Mouse (Mus musculus) limb, embryonic 10.5 days (tissue): Measurements from ENCODE around the gene Ocrl. TPM values are rescaled to one million over a fixed set of nuclear protein-coding genes. Genes with fewer than 3 reads are reported as not detected.

Experiments used
- DNase-seq: peaks from one replicate; pipeline ENCODE4 v3.0.0-alpha.2; 2017; ENCODE audit warnings: low spot score
- H3K27ac ChIP-seq: fragments of 300-500 bp; sonication (generic); 2 replicates; pipeline ENCODE4 v1.5.1; 2016; ENCODE audit warnings: mild to moderate bottlenecking
- H3K27me3 ChIP-seq: fragments of 300-500 bp; sonication (generic); 2 replicates; pipeline ENCODE4 v1.6.1; 2016; ENCODE audit warnings: low read depth, mild to moderate bottlenecking; ENCODE audit not compliant: poor library complexity, severe bottlenecking
- H3K36me3 ChIP-seq: fragments of 300-500 bp; sonication (generic); 2 replicates; pipeline ENCODE4 v1.6.1; 2016; ENCODE audit warnings: mild to moderate bottlenecking, moderate library complexity
- H3K4me1 ChIP-seq: fragments of 300-500 bp; sonication (generic); 2 replicates; pipeline ENCODE4 v1.6.1; 2016
- H3K4me3 ChIP-seq: fragments of 300-500 bp; sonication (generic); 2 replicates; pipeline ENCODE4 v1.5.1; 2016; ENCODE audit warnings: mild to moderate bottlenecking, moderate library complexity
- H3K9me3 ChIP-seq: fragments of 300-500 bp; sonication (generic); replicated peaks from 2 replicates; pipeline ENCODE4 v1.6.1; 2016; ENCODE audit warnings: mild to moderate bottlenecking
- WGBS: fragments of 180-500 bp; shearing (Covaris S2); methylation state at CpG from one replicate; pipeline ENCODE4 v1.1.7; 2016; 5-methylcytosine and 5-hydroxymethylcytosine counted together
- polyA plus RNA-seq: library from polyadenylated mRNA; unstranded; fragments of >200 nt; fragmentation: Nextera tagmentation; extraction: Ambion mirVana; gene quantifications from 2 replicates; pipeline ENCODE4 v1.2.1, GENCODE M21; 2016

The Ocrl gene
- polyA plus RNA-seq, 1 experiment from 2014 or later = 17.9 TPM

DNA sequence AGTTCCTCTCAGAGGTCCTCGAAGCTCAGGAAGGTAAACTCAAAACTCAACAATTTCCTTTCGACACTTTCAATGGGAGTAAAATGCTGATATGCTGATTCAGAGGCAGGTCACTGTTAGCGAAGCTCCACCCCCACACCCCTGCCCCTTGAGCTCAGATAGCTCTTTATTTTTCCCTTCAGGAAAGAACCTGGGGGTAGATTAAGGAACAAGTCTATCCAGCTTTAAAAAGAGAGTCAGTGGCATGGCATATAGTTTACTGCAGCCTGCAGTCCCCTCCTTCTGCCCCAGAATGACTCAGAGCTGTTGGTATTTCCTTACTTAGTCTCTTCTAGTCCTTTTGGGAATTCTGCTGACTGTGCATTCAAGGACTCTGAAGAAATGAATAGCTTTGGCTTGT is 18.3 kb downstream of the Ocrl start:
- WGBS = 81% methylated on average over 3 of the region's 3 CpGs
- Histone ChIP-seq H3K4me3 (no peak overlapping the region), H3K36me3 (peaks cover 23% of the 10 kb centered on the region; the same call in 1 of the 2 replicates), H3K9me3 (no peaks in the 10 kb centered on the region), H3K27ac (no peak overlapping the region), H3K4me1 (no peaks in the 10 kb centered on the region), H3K27me3 (no peaks in the 10 kb centered on the region)
- DNase-seq = no peak

GRCm38 (mm10) chrX:47934352-47934751 is 22.2 kb downstream of the Ocrl start:
- Histone ChIP-seq H3K36me3 (peaks cover 27% of the 10 kb centered on the region; the same call in 1 of the 2 replicates), H3K27me3 (no peaks in the 10 kb centered on the region), H3K4me1 (no peaks in the 10 kb centered on the region), H3K9me3 (no peaks in the 10 kb centered on the region), H3K4me3 (no peak overlapping the region), H3K27ac (no peak overlapping the region)
- no peak for DNase-seq
- 89% methylated on average over 11 of the region's 11 CpGs for WGBS

DNA sequence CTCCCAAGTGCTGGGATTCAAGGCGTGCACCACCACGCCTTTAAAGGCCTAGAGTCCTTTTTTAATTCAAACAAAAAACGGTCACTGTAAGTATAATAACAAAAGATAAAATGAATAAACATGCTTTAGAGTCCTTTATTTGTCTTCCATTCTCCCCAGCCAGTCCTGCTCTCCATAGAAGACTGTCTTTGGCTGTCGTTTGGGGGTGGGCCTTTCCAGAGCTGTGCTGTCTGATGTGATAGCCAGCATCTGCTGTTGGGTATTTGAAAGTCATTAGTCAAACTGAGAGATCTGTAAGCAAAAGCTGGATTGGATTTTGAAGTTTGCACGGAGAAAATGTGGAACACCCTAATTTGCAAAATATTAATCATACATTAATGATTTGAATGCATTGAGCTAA is 24.7 kb downstream of the Ocrl start:
- Histone ChIP-seq H3K36me3 (peaks cover 13% of the 10 kb centered on the region; the same call in 1 of the 2 replicates), H3K4me3 (no peak overlapping the region), H3K9me3 (no peaks in the 10 kb centered on the region)

DNA sequence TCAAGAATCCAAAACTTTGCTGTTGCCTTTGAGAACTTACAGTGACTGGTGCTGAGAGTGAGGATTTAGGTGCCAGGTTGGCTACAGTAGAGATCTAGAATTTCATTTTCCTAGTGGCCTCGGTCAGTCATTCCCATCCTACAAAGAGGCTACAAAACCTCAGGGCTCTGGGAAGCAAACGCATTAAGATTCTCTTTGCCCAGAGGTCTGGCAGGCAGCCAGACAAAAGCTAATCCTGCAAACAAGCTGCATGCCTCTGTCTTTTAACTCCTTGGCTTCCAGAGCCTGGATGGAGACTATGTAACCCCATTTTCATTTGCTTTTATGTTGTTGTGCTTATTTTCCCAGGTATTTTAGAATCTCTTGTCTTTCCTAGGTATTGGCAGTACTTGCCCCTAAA is 25.6 kb downstream of the Ocrl start:
- H3K36me3 ChIP-seq = peaks cover 12% of the 10 kb centered on the region; the same call in 1 of the 2 replicates
- no peaks in the 10 kb centered on the region for H3K27me3 ChIP-seq
- H3K27ac ChIP-seq = no peak overlapping the region
- no peaks in the 10 kb centered on the region for H3K4me1 ChIP-seq
- no peak overlapping the region for H3K4me3 ChIP-seq
- WGBS = 62% methylated on average over 2 of the region's 2 CpGs
- DNase-seq = no peak
- H3K9me3 ChIP-seq = no peaks in the 10 kb centered on the region

More for the DNA sequence above, 24.7 kb downstream of the Ocrl start:
- no peak overlapping the region for H3K27ac ChIP-seq
- WGBS = 86% methylated on average over 5 of the region's 5 CpGs
- DNase-seq = no peak
- H3K27me3 ChIP-seq = no peaks in the 10 kb centered on the region
- H3K4me1 ChIP-seq = no peaks in the 10 kb centered on the region

GRCm38 (mm10) chrX:47949729-47950128 is 37.5 kb downstream of the Ocrl start:
- Histone ChIP-seq H3K4me3 (no peak overlapping the region), H3K27me3 (no peaks in the 10 kb centered on the region), H3K9me3 (no peaks in the 10 kb centered on the region), H3K4me1 (no peaks in the 10 kb centered on the region), H3K27ac (no peak overlapping the region), H3K36me3 (peaks cover 18% of the 10 kb centered on the region)
- WGBS = 82% methylated on average over 3 of the region's 3 CpGs
- no peak for DNase-seq

- 92% methylated on average over 3 of the region's 3 CpGs for WGBS
- Histone ChIP-seq H3K27ac (no peak overlapping the region), H3K27me3 (no peaks in the 10 kb centered on the region), H3K36me3 (peaks cover 12% of the 10 kb centered on the region), H3K9me3 (no peaks in the 10 kb centered on the region), H3K4me3 (no peak overlapping the region), H3K4me1 (no peaks in the 10 kb centered on the region)
- DNase-seq = no peak
Measured at GRCm38 (mm10) chrX:47962579-47962978, 50.4 kb downstream of the Ocrl start.

GRCm38 (mm10) chrX:47970371-47970770 is 58.2 kb downstream of the Ocrl start:
- H3K36me3 ChIP-seq = no peaks in the 10 kb centered on the region
- H3K9me3 ChIP-seq = no peaks in the 10 kb centered on the region
- no peak overlapping the region for H3K27ac ChIP-seq
- no peaks in the 10 kb centered on the region for H3K27me3 ChIP-seq
- no peak overlapping the region for H3K4me3 ChIP-seq
- DNase-seq = no peak
- no peaks in the 10 kb centered on the region for H3K4me1 ChIP-seq
- WGBS = 93% methylated on average over 4 of the region's 4 CpGs

DNA sequence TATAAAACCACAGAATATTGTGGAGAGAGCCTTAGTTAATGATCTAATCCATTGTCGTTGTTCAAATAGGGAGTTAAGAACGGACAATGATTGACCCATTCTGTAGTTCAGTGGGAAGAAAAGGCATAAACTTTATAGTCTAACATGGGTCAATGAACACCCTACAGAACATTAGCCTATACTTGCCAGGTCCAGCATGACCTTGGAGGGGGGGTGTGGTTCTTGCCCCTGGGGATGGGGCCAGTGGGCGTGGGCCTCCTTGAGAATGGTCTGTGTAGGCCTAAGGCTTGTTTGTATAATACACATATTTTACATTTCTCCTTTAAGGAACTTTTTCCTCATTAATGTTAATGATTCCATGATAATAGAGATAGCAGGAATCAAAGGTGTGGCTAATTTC is 58.7 kb downstream of the Ocrl start:
- DNase-seq = no peak
- no peaks in the 10 kb centered on the region for H3K9me3 ChIP-seq
- H3K27ac ChIP-seq = no peak overlapping the region
- 95% methylated on average over 3 of the region's 3 CpGs for WGBS
- H3K36me3 ChIP-seq = no peaks in the 10 kb centered on the region
- H3K4me1 ChIP-seq = no peaks in the 10 kb centered on the region
- H3K27me3 ChIP-seq = no peaks in the 10 kb centered on the region
- H3K4me3 ChIP-seq = no peak overlapping the region

GRCm38 (mm10) chrX:47971366-47972128 is 59.4 kb downstream of the Ocrl start:
- Histone ChIP-seq H3K27ac (no peak overlapping the region), H3K4me3 (no peak overlapping the region), H3K4me1 (no peaks in the 10 kb centered on the region), H3K36me3 (no peaks in the 10 kb centered on the region), H3K27me3 (no peaks in the 10 kb centered on the region), H3K9me3 (no peaks in the 10 kb centered on the region)
- DNase-seq = no peak
- 74% methylated on average over 10 of the region's 10 CpGs for WGBS

DNA sequence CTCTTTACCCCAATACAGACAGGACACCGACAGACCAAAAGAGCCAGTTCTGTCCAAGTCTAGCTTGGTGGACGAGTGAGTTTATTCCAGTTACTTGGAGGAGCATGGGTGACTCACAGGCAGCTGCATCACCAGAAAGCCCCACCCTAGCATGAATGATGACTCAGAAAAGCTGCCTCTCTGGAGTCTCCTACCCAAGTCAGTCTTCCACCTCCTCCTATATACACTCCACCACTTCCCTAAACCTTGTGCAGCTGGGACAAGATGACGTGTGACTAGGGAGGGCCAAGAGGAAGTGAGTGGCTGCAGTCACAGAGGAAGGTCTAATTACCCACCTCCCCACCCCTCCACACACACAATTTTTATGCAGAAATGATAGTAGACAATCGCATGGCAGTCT is 64.4 kb downstream of the Ocrl start:
- WGBS = 79% methylated on average over 4 of the region's 4 CpGs
- H3K27me3 ChIP-seq = no peaks in the 10 kb centered on the region
- no peak overlapping the region for H3K27ac ChIP-seq
- no peak for DNase-seq
- H3K36me3 ChIP-seq = no peaks in the 10 kb centered on the region
- H3K9me3 ChIP-seq = no peaks in the 10 kb centered on the region
- H3K4me1 ChIP-seq = no peaks in the 10 kb centered on the region
- H3K4me3 ChIP-seq = no peak overlapping the region

DNA sequence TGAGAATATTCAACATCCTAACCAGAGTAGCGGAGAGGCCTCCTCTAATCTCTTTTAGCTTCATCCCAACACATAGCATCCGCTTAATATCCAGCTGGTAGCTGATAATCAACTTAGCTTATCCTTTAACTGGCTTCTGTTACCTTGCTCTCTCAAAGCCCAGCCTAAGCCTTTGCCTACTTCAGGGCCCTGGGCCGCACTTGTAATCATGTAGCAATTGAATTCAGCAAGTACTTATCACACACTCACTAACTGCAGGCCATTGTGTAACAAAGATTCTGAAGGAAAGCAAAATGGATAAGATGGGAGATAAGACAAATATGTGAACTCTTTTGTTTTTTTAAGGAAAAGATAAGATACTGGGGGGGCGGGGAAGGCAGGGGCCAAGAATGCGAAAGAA is 64.9 kb downstream of the Ocrl start:
- Histone ChIP-seq H3K27me3 (no peaks in the 10 kb centered on the region), H3K27ac (no peak overlapping the region), H3K36me3 (no peaks in the 10 kb centered on the region), H3K4me3 (no peak overlapping the region), H3K9me3 (no peaks in the 10 kb centered on the region), H3K4me1 (no peaks in the 10 kb centered on the region)
- DNase-seq = no peak
- 93% methylated on average over 5 of the region's 5 CpGs for WGBS

GRCm38 (mm10) chrX:47985000-47985619 is 72.9 kb downstream of the Ocrl start:
- Histone ChIP-seq H3K27me3 (no peaks in the 10 kb centered on the region), H3K36me3 (no peaks in the 10 kb centered on the region), H3K4me3 (peak overlapping the region; percentile 31; the same call in 1 of the 2 replicates), H3K4me1 (no peaks in the 10 kb centered on the region), H3K9me3 (no peaks in the 10 kb centered on the region), H3K27ac (no peak overlapping the region)
- 6% methylated on average over 19 of the region's 19 CpGs for WGBS
- peak; percentile 60 for DNase-seq

DNA sequence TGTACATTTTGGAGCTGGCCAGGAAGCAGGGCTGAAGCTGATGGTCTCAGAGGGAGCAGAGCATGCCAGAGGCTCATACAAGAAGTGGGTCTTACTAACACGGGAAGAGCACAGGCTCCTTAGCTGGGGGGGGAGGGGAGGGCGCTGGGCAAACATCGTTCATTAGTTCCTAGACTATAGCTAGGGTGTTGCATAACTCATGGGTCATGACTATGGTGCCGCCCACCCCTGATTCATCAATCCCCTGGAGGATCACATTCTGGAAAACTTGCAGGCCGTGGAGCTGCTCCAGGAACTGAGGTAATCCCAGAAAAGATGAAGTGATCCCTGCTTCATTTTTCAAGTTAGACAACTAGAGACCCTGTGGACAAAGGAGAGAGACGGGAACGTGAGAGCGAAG is 75.8 kb downstream of the Ocrl start:
- WGBS = 78% methylated on average over 8 of the region's 8 CpGs
- H3K4me3 ChIP-seq = no peak overlapping the region
- H3K4me1 ChIP-seq = no peaks in the 10 kb centered on the region
- DNase-seq = no peak
- no peaks in the 10 kb centered on the region for H3K36me3 ChIP-seq
- H3K27ac ChIP-seq = no peak overlapping the region
- H3K9me3 ChIP-seq = no peaks in the 10 kb centered on the region
- no peaks in the 10 kb centered on the region for H3K27me3 ChIP-seq
